Mouse (Mus musculus) lung, postnatal 4 days (tissue): ENCODE measurements at regions not wholly inside any gene's neighbourhood (a gene's known extent, or its start where the extent isn't known, plus 50 kb on each side); places are given as distances from the start of the nearest gene placed in this dataset.

Experiments
- DNase-seq, 2 experiments: peaks; one replicate each; pipeline ENCODE4 v3.0.0; 2021

DNA sequence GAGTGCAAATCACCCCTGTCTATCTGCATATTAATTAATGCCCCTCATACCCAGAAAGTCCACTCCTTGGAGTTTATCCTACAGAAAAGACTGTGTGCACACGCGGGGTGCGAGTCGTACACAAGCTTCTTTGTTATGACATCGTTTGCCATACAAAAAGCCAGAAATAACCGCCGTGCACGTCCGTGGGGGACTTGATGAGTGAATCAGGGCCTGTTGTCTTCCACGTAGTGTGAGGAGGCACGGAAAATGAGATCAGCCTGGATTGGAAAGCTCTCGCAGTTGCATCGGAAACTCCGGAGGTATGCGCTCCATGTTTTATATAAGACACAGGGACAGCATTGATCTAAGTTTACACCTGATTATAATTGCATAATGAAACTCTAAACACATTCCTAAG lies 120.3 kb downstream of the Etnk1 start:
- no peak for DNase-seq

DNA sequence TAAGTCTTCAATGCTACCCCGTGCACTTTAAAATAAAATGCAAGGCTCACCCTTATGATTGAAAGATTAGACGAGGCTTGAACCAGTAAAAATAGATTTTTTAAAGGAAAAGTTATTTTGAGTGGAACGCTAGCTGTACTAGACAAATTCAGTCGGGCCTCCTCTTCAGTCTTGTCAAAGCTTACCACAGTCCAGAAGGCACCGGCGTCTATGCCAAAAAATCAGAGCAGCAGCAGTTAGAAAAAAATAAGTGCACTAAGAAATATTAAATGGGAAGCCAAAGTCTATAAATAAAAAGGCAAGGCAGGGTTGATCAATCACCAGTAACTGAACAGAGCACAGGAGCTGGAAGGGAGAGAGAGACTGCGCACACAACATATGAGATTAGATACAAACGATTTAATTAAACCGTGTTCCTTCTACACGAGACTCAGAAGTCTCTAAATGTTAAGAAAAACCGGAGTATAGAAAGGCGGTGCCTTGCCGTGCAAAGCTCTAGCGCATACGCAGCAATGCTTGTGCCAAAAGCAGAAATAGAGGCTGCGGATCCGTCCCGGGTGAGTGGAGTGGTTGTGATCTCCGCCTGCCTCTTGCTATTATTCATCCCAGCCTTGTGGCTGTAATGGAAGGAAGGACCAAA lies 121.6 kb downstream of the Etnk1 start:
- no peak for DNase-seq

DNA sequence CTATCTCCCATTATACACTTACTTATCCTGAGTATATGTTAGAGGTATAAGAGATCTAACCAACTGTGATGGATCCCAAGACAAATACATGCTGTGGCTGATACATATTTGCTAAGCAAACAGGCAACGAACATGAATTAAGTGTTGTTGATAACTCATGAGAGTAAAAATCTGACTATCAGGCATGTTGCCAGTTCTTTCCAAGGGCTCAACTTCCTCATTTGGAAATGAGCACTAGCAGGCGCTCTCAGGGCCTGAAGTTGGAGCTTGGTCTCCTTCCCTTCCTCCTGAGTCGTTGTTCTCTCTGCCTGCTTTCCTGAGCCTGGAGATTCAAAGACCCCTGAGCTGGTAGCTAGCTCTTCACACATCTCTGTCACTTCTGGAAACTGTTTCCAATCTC lies 126.6 kb downstream of the Etnk1 start:
- peak in 1 of 2 experiments; percentile 9 for DNase-seq

DNA sequence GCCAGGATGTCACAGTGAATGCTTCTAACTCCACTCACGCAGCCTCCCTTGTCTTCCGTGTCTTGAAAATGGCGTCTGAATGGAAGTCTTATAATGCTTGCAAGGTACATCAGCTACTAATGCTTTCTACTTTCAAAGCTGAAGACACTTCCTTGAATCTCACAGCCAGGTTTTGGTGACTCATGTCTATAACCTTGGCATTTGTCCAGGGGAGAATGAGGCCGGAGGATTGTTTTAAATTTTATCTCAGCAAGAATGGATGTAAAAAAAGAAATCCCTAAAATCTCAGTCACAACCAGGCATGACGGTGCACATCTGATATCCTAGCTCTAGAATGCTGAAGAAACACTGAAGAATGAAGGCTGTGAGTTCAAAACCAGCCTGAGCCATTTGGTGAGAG lies 131.4 kb downstream of the Etnk1 start:
- DNase-seq, result no peak

DNA sequence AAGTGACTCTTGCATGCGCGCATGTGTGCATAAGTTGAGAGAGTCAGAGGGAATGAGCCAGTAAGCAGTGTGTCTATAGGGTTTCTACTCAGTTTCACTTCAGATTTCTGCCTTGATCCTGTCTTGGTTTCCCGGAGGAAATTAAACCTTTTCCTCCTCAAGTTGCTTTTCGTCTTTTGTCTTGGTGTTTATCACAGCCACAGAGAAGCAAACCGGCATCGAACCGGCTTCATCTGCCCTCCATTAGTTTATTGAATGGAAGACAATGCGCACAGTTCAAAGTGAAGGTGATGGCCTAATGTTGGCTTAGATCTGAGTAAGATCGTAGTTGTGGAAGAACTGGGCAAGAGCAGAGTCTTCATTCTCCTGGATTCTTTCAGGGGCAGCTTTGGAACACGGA lies 134.4 kb downstream of the Etnk1 start:
- no peak for DNase-seq

DNA sequence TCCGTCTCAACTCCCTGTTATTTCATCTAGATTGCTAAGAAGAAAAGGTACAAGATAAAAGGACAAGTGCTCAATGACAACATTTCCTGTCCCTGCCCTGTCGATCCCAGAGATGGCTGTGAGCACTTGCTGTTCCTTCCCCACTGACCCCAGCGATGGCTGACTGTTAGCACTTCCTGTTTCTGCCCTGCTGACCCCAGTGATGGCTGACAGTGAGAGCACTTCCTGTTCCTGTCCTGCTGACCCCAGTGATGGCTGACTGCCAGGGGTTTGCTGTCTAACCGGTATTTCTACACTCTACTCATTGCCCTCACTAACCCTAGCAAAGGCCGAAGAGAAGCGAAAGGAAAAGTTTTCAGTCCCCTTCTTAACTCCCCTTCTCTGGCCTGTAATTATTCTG lies 140.3 kb downstream of the Etnk1 start:
- peak; percentile 68 to 78 for DNase-seq

DNA sequence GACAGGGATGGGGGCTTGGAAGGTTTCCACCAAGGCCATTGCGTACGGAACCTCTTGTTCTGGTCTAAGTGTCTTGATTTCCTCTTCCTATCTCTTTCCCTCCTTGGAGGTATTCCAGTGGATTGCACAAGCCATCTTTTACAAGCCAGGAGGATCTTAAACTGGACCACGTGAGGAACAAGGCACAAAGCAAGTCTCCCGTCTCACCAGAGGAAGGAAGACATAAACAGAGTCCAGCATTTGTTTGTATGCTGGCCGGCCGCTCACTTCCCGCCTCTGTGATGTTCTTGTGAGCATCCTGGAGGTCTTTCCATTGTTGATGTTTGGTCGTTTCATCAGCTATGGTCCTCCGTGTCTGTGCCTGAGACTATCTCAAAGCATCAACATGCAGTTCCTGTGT lies 148.8 kb downstream of the Etnk1 start:
- DNase-seq, result peak; percentile 70 to 91

DNA sequence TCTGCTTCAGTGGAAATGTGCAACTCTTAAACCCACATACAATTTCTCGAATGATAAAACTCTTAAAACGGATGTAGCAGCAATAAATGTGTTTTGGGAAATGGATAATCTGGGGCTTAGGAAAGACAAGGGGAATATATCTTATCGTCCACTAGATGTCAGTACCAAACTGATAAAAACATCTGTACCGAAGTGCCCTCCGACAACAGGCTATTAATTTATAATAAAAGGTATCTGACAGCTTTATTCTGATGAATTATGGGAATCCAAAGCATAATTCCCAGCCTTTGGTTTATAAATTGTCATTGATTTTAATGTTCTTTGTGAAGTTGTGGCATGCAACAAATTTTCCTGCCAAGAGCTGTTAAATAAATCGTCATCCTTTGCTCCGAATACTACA lies 153.4 kb downstream of the Etnk1 start:
- no peak for DNase-seq

DNA sequence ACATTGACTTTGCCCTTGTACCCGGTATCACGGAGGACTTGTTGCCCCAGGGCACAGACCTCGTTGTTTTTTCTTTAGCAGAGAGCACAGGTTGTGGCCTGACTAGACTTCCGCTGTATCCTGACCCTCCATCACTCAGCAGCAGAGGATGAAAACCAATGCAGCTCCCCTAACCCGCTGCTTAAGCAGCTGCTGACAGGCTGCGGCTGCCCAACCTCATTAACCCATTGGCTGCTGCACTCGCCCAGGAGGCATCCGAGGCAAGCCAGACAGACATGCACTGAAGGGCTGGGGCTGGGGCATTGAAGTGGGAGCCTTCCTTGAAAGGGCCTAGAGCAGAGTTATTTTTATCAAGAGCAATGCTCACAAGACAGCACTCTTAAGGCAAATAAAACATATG lies 157.6 kb downstream of the Etnk1 start:
- DNase-seq, result no peak

DNA sequence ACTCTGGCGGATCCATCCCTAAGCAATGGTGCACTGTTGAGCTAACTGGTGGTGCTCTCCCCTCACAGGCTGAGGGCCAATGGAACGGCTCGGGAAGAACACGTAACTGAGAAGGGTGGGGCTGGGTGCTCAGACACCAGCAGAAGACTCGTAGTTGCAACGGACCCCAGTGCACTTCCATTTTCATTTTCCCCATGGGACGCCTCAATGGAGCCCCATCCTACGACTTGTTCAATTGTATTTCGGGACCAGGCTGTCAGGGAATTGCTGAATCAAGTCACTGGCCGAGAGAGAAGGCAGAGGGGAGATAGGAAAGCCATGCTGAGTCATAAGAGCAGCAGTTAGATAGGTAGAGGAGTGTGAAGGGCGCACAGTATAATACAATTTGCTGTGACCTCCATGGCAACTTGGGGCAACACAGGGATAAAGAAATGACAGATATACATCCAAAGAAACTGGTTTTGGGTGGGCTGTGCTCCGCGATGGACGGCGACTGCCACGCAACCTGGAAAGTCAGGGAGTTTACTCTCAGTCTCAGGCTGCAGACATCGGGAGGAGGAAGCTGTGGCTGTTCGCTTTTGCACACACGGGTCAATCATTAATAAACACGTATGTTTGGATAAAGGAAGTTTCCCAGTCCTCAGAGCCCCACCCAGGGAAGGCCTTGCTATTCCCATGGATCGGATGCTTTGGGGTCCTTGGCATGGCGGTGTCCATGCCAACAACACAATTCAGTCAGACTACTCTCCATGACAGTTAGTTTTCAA lies 160.1 kb downstream of the Etnk1 start:
- DNase-seq, result peak; percentile 23 to 50

DNA sequence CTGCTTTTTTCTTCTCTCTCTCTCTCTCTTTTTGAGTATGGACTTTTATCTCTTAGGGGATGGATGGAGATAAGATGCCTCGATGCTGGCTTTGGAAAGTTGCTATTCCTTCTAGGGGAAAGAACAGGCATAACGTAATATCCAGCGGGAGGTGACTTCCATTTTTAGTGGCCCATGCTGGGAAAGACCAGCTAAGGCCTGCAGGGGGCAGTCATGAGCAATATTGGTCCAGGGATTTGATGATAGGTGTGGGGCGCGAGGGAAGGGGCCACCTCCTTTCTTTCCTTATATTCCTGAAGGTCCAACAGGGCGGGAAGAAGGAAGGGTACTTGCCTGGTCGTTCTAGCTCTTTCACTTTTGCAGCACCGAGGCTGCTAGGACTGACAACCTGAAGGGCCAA lies 160.8 kb downstream of the Etnk1 start:
- no peak for DNase-seq

DNA sequence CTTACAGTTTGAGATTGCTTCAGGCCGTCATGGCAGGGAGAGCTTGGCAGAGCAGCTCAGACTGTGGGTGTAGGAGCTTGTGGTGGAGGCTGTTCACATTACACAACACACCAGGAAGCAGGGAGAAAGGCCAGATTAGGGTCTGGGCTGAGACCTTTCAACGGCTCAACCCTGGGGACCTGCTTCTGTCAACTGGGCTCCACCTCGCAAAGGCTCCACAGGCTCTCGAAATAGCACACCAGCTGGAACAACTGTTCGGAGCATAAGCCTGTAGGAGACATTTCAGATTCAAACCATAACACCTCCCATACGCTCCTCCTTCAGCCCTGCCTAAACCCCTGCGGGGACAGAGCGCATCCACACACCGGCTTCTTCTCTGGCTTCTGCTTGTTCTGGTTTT lies 161.2 kb downstream of the Etnk1 start:
- DNase-seq, result no peak

DNA sequence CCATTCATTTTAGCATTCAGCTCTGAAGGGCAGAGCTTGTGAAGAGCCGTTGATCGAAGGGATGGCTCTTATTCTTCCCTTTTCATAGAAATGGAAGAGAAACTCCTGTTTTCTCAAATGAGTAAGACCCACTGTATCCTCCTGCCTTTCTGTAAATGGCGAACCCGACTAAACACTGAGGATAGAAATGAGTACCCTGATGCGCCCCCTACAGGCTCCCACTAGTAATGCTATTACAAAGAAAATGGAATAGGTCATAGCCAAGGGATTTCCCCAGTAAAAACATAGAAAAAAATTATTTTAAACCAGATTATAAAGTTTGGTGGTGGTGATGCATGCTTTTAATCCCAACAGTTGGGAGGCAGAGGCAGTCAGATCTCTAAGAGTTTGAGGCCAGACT lies 162.1 kb downstream of the Etnk1 start:
- no peak for DNase-seq

DNA sequence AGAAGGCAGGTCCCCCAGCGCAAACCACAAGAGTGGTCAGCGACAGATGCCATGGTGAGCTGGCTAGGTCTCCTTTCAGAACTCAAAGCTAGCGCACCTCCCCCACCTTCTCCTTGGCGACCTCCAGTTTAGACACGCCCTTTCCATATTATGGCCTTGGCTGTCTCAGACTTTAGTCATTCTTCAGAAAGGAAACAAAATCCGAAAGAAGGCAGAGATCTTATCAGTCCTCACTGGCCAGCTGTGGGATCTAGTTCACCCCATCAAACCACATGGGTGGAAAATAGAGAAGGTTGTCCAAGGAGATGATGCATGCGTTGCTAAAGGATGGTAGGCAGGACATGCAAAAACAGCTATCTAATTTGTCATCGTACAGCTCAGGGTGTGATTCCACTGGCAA lies 166.5 kb downstream of the Etnk1 start:
- DNase-seq, result no peak

DNA sequence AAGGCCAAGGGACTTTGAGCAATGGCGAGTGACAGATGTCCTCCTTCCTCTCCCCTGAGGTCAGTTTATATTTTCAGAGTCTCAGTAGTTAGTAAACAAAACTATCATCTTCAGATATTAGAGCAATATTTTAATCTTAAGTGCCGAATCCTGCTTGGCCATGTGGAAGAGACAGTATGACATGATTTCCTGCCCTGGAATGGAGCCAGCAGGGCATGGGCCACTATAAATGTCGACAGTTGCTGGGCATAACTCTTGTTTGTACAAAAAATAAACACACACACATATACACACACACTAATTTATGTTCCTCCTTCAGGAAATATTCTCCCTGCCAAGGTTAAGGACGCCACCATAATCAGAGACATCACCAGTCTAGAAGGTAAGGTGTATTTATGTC lies 169.6 kb downstream of the Etnk1 start:
- DNase-seq, result peak; percentile 65 to 77

DNA sequence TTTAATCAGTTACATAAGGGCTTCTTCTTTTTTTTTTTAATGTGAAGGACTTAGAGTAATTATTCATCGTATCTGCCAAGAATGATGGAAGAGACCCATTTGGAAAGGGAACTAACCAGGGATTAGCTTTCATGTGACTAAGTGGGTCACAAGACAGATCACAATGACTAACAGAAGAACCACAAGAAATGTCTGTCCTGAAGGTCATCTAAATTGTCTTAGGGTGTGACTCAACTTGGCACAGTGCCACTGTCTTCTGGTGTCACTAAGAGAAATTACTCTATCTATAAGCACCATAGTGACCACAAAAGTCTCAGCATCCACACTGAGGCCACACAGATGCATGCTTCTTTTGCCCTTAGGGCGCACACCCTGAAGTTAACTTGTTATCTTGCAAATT lies 182.0 kb downstream of the Etnk1 start:
- no peak for DNase-seq

DNA sequence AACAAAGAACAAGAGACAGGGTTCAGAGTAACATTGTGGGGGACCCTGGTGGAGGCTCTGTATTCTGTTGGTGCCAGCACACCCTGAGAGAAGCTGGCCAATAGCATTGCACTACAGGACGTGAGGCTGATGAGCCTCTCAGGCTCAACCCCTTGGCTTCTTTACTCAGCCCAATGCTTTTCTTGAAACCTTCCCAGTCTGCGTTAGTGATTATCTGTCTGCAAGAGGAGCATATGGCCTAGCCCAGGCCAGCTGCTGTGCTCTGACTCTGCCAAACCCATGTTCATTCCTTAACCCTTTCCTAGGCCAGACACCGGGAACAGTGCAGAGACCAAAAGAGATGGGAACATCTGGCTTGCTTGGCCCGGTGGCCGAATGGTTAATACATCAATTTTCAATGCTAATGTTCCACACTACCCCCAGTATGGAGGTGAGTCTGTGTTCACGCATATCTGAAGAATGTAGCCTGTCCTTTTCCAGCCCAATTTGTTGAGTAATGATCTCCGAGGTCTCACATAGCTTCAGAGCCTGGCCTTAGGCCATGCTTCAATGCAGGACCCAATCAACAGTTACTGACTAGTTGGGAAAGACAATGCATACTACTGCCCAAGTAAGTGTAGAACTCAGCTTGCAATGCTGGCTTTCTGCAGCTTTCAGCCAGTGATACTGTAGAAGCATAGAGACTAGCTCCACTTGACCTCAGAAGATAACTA lies 192.5 kb downstream of the Etnk1 start:
- peak in 1 of 2 experiments; percentile 75 for DNase-seq

DNA sequence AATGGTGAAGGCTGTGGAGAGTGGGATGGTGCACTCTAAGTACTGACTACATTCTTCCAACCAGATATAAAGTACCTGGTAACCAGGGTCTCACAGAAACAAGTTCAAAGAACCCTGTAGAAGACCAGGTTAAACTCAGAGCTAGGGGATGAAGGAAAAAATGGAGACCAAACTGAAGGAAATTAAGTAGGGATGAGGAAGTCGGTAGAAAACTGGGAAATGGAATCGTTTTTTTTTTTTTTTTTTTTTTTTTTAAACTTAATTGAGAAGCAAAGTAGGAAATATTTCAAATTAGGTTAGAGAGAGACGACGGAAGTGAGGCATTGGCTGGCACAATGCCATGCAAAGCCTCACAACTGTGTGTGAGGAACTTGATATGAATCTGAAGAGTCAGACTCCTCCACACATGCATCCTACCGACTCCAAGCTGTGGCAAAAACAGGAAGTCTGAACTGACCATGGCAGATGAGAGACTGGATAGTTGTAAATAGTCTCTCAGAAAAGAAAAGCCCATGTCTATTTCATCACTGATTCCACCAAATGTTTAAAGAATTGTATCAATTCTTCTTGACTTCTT lies 194.2 kb downstream of the Etnk1 start:
- DNase-seq, result peak in 1 of 2 experiments; percentile 37

DNA sequence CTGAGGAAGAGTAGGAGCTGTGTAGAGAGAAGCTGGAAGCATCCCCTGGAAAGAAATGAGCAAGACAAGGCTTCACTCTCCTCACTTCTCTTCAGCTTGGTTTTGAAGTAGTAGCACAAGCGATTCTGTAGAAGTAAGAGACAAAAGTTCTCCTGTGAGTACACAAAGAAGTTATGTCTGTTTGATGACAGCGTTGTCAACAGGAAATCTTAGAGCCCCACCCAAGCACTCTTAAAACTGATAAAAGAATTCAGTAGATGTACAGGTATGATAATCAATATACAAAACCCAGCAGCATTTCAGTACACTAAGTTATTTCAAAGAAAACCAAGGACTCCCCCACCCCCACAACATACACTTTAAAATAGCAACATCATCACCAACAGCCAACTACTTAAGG lies 194.9 kb downstream of the Etnk1 start:
- no peak for DNase-seq

DNA sequence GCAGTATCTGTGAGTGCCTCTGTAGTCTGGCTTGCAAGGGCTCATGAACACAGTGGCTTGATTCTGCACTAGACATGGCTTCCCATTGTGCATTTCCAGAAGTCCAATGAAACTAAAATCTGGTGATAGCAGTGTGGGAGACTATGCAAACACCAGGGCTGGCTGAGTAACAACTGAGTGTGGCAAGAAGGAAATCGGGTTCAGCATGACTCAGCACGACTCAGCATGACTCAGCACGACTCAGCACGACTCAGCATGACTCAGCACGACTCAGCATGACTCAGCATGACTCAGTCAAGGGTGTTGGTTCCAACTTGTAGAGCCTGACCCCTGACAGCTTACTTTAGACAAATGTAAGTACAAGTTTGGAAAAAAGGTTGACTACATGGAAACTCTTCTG lies 198.8 kb downstream of the Etnk1 start:
- no peak for DNase-seq

DNA sequence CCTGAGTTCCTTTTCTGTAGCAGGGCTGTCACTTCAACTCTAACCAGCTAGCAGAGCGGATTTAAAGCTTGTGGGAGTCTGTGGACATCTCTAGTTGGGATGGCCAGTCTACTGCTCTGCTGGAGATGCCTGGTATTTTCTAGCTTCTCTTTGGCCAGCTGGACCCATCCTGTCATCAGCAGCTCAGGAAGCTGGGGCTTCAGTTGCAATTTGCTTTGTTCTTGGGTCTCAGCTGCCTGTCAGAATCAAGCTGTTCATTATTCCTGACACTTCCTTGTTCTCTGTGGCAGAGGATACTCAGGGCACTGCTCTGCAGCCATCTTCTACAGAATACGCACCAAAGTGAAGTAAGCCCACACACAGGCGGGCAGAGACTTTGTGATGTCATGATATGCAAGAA lies 200.8 kb downstream of the Etnk1 start:
- peak; percentile 26 to 53 for DNase-seq

DNA sequence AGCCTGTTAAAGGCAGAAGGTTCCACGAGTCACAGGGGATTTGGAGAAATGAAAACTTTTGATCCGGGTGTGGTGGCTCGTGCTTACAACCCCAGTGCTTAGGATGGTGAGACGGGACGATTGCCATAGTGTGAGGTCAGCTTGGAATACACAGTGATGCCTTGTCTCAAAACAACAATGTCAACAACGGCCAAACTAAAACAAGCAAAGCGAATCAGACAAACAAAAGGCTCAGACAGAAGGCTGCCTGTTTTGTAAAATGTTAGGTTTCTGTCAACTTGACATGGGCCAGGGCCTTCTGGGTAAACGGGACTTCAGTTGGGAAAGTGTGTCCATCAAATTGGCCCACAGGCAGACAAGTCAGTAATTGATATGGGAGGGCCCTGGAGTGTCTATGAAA lies 201.6 kb downstream of the Etnk1 start:
- DNase-seq, result no peak

DNA sequence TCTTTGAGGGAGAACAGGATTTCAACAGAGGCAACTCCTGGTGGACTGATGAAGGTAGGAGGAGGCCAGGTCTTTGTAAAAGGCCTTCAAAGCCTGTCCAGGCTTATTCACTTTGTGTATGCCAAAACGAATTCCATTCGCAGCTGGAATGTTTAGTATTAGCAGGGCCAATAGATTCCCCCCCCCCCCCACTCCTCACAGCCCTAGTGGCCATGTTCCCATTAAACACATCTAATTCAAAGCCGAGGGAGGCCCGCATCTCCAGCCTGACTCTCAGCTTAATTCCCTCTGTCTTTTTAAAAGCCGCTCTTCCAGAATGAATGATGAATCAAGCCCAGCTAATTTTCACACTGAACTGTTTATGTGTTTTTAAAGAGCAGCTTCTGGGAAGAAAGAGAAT lies 205.5 kb downstream of the Etnk1 start:
- DNase-seq, result no peak
